Mouse (Mus musculus) heart, adult 2 months (tissue): ENCODE measurements around the gene Tcf25. TPM values are rescaled to one million over a fixed set of nuclear protein-coding genes. Genes with fewer than 3 reads are reported as not detected.
"Not testable (repeated sequence)": the region's sequence is repeated elsewhere in the genome, so short reads cannot be mapped to it uniquely, and the experiment has no call there.

ENCODE experiments used
- DNase-seq, 2 experiments: peaks; one replicate each; pipeline ENCODE4 v3.0.0; 2021
- H3K27ac ChIP-seq: fragments of 200-600 bp; 2 replicates; pipeline ENCODE4 v1.8.1; 2022
- H3K27me3 ChIP-seq: fragments of 200-500 bp; 2 replicates; pipeline ENCODE4 v1.6.1; 2012; ENCODE audit warnings: mild to moderate bottlenecking, low read length, inconsistent platforms, mixed read lengths; ENCODE audit not compliant: control insufficient read depth, insufficient read depth
- H3K36me3 ChIP-seq: fragments of 200-500 bp; 2 replicates; pipeline ENCODE4 v1.6.1; 2012; ENCODE audit warnings: low read length, inconsistent platforms; ENCODE audit not compliant: control insufficient read depth, insufficient read depth
- H3K4me1 ChIP-seq: fragments of 200-500 bp; 2 replicates; pipeline ENCODE4 v1.6.1; 2011; ENCODE audit warnings: low read length; ENCODE audit not compliant: control insufficient read depth, insufficient read depth
- H3K4me3 ChIP-seq: fragments of 200-600 bp; 2 replicates; pipeline ENCODE4 v1.8.1; 2022
- H3K79me2 ChIP-seq: fragments of 200-500 bp; replicated peaks from 2 replicates; pipeline ENCODE4 v1.6.1; 2012; ENCODE audit warnings: mild to moderate bottlenecking, inconsistent platforms, low read length, moderate library complexity, mixed read lengths; ENCODE audit not compliant: control insufficient read depth, insufficient read depth
- H3K9ac ChIP-seq: fragments of 200-500 bp; 2 replicates; pipeline ENCODE4 v1.6.1; 2012; ENCODE audit warnings: low read depth, mild to moderate bottlenecking, control low read depth, inconsistent platforms, low read length, mixed read lengths
- CTCF ChIP-seq: fragments of 200-600 bp; IDR thresholded peaks from 2 replicates; pipeline ENCODE4 v1.8.1; 2022; ENCODE audit warnings: antibody characterized with exemption, mild to moderate bottlenecking, moderate library complexity
- EP300 ChIP-seq: fragments of 200-500 bp; IDR thresholded peaks from 2 replicates; pipeline ENCODE4 v1.6.1; 2011; ENCODE audit warnings: low read depth, low read length, control low read depth; ENCODE audit not compliant: insufficient read depth
- POLR2A ChIP-seq: fragments of 200-500 bp; IDR thresholded peaks from 2 replicates; pipeline ENCODE4 v1.6.1; 2011; ENCODE audit warnings: mild to moderate bottlenecking, low read depth, low read length, control low read depth; ENCODE audit not compliant: insufficient read depth
- WGBS: fragments of 180-500 bp; shearing (Covaris S2); methylation state at CpG from one replicate; pipeline ENCODE4 v1.1.7; 2018; 5-methylcytosine and 5-hydroxymethylcytosine counted together
- intact Hi-C: fragments of 180-260 bp; cut with DNase I; formaldehyde crosslinking; loops from one replicate; pipeline ENCODE4 v1.15.1; 2025
- polyA plus RNA-seq: library from polyadenylated mRNA; depleted of rRNA; stranded (reverse); fragments of >200 nt; gene quantifications from 2 replicates; pipeline ENCODE4 v1.2.3, GENCODE M21; 2012; rRNA removed
- total RNA-seq, 2 experiments: library from RNA; stranded (reverse); gene quantifications; 2 replicates each; pipeline ENCODE4 v1.2.3; 2021

Tcf25 gene
- total and polyA plus RNA-seq, 3 experiments = 125 to 137 (median 134) TPM

GRCm38 (mm10) chr8:123446799-123447198 lies 73.2 kb downstream of the Tcf25 start:
- intact Hi-C loops = no loop called here
- no peak for DNase-seq
- WGBS = 49% methylated on average over 6 of the region's 6 CpGs

GRCm38 (mm10) chr8:123450783-123451182 lies 77.2 kb downstream of the Tcf25 start:
- 87% methylated on average over 5 of the region's 5 CpGs for WGBS
- no peaks in the 10 kb centered on the region for H3K27me3 ChIP-seq
- H3K9ac ChIP-seq = no peak overlapping the region
- H3K79me2 ChIP-seq = no peaks in the 10 kb centered on the region
- intact Hi-C loops = no loop called here
- H3K27ac ChIP-seq = no peak overlapping the region
- no peak for TF ChIP-seq EP300
- TF ChIP-seq POLR2A = no peak
- TF ChIP-seq CTCF = no peak
- H3K4me1 ChIP-seq = peaks cover 1% of the 10 kb centered on the region; the same call in 1 of the 2 replicates
- H3K4me3 ChIP-seq = no peak overlapping the region
- no peak for DNase-seq
- no peaks in the 10 kb centered on the region for H3K36me3 ChIP-seq

More at GRCm38 (mm10) chr8:123446799-123447198, 73.2 kb downstream of the Tcf25 start:
- Histone ChIP-seq H3K4me1 (peaks cover 1% of the 10 kb centered on the region; the same call in 1 of the 2 replicates), H3K79me2 (no peaks in the 10 kb centered on the region), H3K4me3 (no peak overlapping the region), H3K27me3 (no peaks in the 10 kb centered on the region), H3K9ac (no peak overlapping the region), H3K27ac (no peak overlapping the region), H3K36me3 (no peaks in the 10 kb centered on the region)
- no peak for TF ChIP-seq POLR2A
- TF ChIP-seq CTCF = no peak
- no peak for TF ChIP-seq EP300

- H3K4me1 ChIP-seq, H3K27me3 ChIP-seq, H3K79me2 ChIP-seq, DNase-seq, H3K4me3 ChIP-seq, H3K9ac ChIP-seq, H3K27ac ChIP-seq, H3K36me3 ChIP-seq, intact Hi-C loops: not testable (repeated sequence)
- WGBS = 93% methylated on average over 12 of the region's 12 CpGs
These were observed 78.2 kb downstream of the Tcf25 start for GRCm38 (mm10) chr8:123451747-123452146.

GRCm38 (mm10) chr8:123452149-123452548 lies 78.6 kb downstream of the Tcf25 start:
- Histone ChIP-seq H3K79me2 (no peaks in the 10 kb centered on the region), H3K36me3 (no peaks in the 10 kb centered on the region), H3K4me3 (no peak overlapping the region), H3K27ac (no peak overlapping the region), H3K27me3 (no peaks in the 10 kb centered on the region), H3K4me1 (no peaks in the 10 kb centered on the region), H3K9ac (no peak overlapping the region)
- no peak for TF ChIP-seq POLR2A
- no peak for TF ChIP-seq CTCF
- no peak for TF ChIP-seq EP300
- intact Hi-C loops = no loop called here
- DNase-seq = no peak
- 33% methylated on average over 4 of the region's 4 CpGs for WGBS

- WGBS = 76% methylated on average over 7 of the region's 7 CpGs
- H3K4me3 ChIP-seq = no peak overlapping the region
- H3K27ac ChIP-seq = no peak overlapping the region
- no peak for TF ChIP-seq POLR2A
- TF ChIP-seq CTCF = no peak
- TF ChIP-seq EP300 = no peak
- no peak for DNase-seq
- H3K27me3 ChIP-seq = no peaks in the 10 kb centered on the region
- no peaks in the 10 kb centered on the region for H3K79me2 ChIP-seq
- intact Hi-C loops = no loop called here
- H3K36me3 ChIP-seq = no peaks in the 10 kb centered on the region
- H3K9ac ChIP-seq = no peak overlapping the region
- H3K4me1 ChIP-seq = no peaks in the 10 kb centered on the region
These were observed 79.7 kb downstream of the Tcf25 start for GRCm38 (mm10) chr8:123453291-123453690.

Other genes starting within 250 kb of the Tcf25 start
- under 1 TPM; 0.27 to 0.91 TPM for gene Sult5a1, start 215.4 kb upstream of the Tcf25 start, total RNA-seq
- gene Sult5a1, start 215.4 kb upstream of the Tcf25 start, polyA plus RNA-seq = 2.3 and 5.3 TPM in 2 replicates
- 10 to 100 TPM; 35.4 to 55.0 TPM for gene Dpep1, start 187.5 kb upstream of the Tcf25 start, total RNA-seq
- 80.1 and 103 TPM in 2 replicates for gene Dpep1, start 187.5 kb upstream of the Tcf25 start, polyA plus RNA-seq
- gene Chmp1a, start 161.0 kb upstream of the Tcf25 start, total RNA-seq = 10 to 100 TPM; 56.3 to 58.3 TPM
- 63.9 and 81.4 TPM in 2 replicates for gene Chmp1a, start 161.0 kb upstream of the Tcf25 start, polyA plus RNA-seq
- gene Spata33, start 160.9 kb upstream of the Tcf25 start, total RNA-seq = 10 to 100 TPM; 25.6 to 29.4 TPM
- 16.2 and 16.4 TPM in 2 replicates for gene Spata33, start 160.9 kb upstream of the Tcf25 start, polyA plus RNA-seq
- 10 to 100 TPM; 18.4 to 22.9 TPM for gene Cdk10, start 148.9 kb upstream of the Tcf25 start, total RNA-seq
- 32.4 and 37.0 TPM in 2 replicates for gene Cdk10, start 148.9 kb upstream of the Tcf25 start, polyA plus RNA-seq
- gene Spata2l, start 137.5 kb upstream of the Tcf25 start, total RNA-seq = 1 to 10 TPM; 6.0 to 7.5 TPM
- gene Spata2l, start 137.5 kb upstream of the Tcf25 start, polyA plus RNA-seq = 6.7 and 7.0 TPM in 2 replicates
- 10 to 100 TPM in 1 of 2 experiments, 1 to 10 TPM in 1; 9.3 to 11.2 TPM for gene Zfp276, start 119.6 kb upstream of the Tcf25 start, total RNA-seq
- gene Zfp276, start 119.6 kb upstream of the Tcf25 start, polyA plus RNA-seq = 16.1 and 20.5 TPM in 2 replicates
- gene Vps9d1, start 119.4 kb upstream of the Tcf25 start, total RNA-seq = 10 to 100 TPM; 22.6 to 34.3 TPM
- gene Vps9d1, start 119.4 kb upstream of the Tcf25 start, polyA plus RNA-seq = 44.0 and 52.1 TPM in 2 replicates
- gene Fanca, start 55.2 kb upstream of the Tcf25 start, total RNA-seq = 1 to 10 TPM; 5.3 to 6.2 TPM
- gene Fanca, start 55.2 kb upstream of the Tcf25 start, polyA plus RNA-seq = 3.9 and 4.6 TPM in 2 replicates
- gene Spire2, start 41.0 kb upstream of the Tcf25 start, total RNA-seq = under 1 TPM; 0.11 to 0.26 TPM
- gene Spire2, start 41.0 kb upstream of the Tcf25 start, polyA plus RNA-seq = 0.29 and 0.53 TPM in 2 replicates
- gene Mc1r, start 33.4 kb downstream of the Tcf25 start, total RNA-seq = not detected
- not detected in 2 replicates for gene Mc1r, start 33.4 kb downstream of the Tcf25 start, polyA plus RNA-seq
- gene Tubb3, start 37.7 kb downstream of the Tcf25 start, total RNA-seq = under 1 TPM in 1 of 2 experiments, not detected in 1; 0.59 TPM
- 4.6 and 6.2 TPM in 2 replicates for gene Tubb3, start 37.7 kb downstream of the Tcf25 start, polyA plus RNA-seq
- 10 to 100 TPM; 56.4 to 63.4 TPM for gene Def8, start 49.8 kb downstream of the Tcf25 start, total RNA-seq
- 48.1 and 54.7 TPM in 2 replicates for gene Def8, start 49.8 kb downstream of the Tcf25 start, polyA plus RNA-seq
- gene Afg3l1, start 104.2 kb downstream of the Tcf25 start, total RNA-seq = 10 to 100 TPM; 60.1 to 65.1 TPM
- 22.6 and 39.2 TPM in 2 replicates for gene Afg3l1, start 104.2 kb downstream of the Tcf25 start, polyA plus RNA-seq
- gene Dbndd1, start 141.7 kb downstream of the Tcf25 start, total RNA-seq = not detected
- 0.27 TPM in 1 of 2 replicates, not detected in the other for gene Dbndd1, start 141.7 kb downstream of the Tcf25 start, polyA plus RNA-seq
- 1 to 10 TPM; 3.6 to 4.6 TPM for gene Gas8, start 145.1 kb downstream of the Tcf25 start, total RNA-seq
- gene Gas8, start 145.1 kb downstream of the Tcf25 start, polyA plus RNA-seq = 3.1 and 4.0 TPM in 2 replicates